Comparison of ENCODE assay signal across 29 mouse cellular contexts in the genomic region with DNA sequence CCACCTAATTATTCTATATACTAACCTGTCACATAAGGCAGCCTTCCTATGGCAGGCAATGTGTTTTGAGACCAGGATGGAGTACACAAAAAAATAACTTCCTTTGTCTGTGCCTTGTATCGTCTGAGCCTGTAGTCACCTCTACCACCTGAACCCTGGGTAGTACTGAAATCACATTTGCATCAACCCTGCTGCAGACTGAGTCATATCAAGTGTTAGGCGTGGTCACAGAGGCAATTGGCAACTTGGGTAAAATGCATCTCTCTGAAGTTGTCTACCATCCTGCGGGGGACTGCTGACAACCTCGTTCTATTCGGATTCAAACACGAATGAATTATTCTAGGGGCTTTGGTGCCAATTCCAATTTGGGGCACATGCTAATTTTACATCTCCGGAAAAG. TPM values are rescaled to one million over a fixed set of nuclear protein-coding genes. Genes with fewer than 3 reads are reported as not detected.
A peak's percentile ranks its signal among the peaks of the same experiment; 100 is the strongest.
DNase-seq lines count a peak whose midpoint lies in the region; ATAC-seq and TF ChIP-seq lines count a peak whose summit lies in the region.
"Had no signal": no experiment of that assay in that cellular context is flagged by ENCODE, and none has a peak within 500 bp of the region (broad histone marks: within the 10 kb centered on the region; RNA-seq: fewer than 3 reads in every experiment).

No protein-coding gene starts in this region.

- no peak overlapping the region for H3K4me3 ChIP-seq in hindbrain, embryonic 10.5 days
- H3K4me3 ChIP-seq in hindbrain, postnatal 0 days (ENCODE audit: low read length), result no peak overlapping the region
- H3K4me3 ChIP-seq in neural tube, embryonic 12.5 days, result no peak overlapping the region
- no peak overlapping the region for H3K4me3 ChIP-seq in hindbrain, embryonic 12.5 days
- H3K4me3 ChIP-seq in hindbrain, embryonic 14.5 days (replicated peaks; ENCODE audit: low read length), result no peak overlapping the region
- H3K4me3 ChIP-seq: embryonic facial prominence, embryonic 12.5 days; embryonic facial prominence, embryonic 15.5 days; heart, adult 2 months; heart, embryonic 10.5 days; heart, embryonic 13.5 days had no signal

- no peaks in the 10 kb centered on the region for H3K9me3 ChIP-seq in hindbrain, embryonic 10.5 days
- H3K9me3 ChIP-seq in hindbrain, postnatal 0 days (ENCODE audit: low read length), result no peaks in the 10 kb centered on the region
- H3K9me3 ChIP-seq in neural tube, embryonic 12.5 days, result no peaks in the 10 kb centered on the region
- H3K9me3 ChIP-seq in hindbrain, embryonic 12.5 days (replicated peaks), result no peaks in the 10 kb centered on the region
- no peaks in the 10 kb centered on the region for H3K9me3 ChIP-seq in hindbrain, embryonic 14.5 days (ENCODE audit: control insufficient read depth, low read length)
- H3K9me3 ChIP-seq: embryonic facial prominence, embryonic 12.5 days; embryonic facial prominence, embryonic 15.5 days; heart, embryonic 10.5 days; heart, embryonic 13.5 days had no signal

- H3K4me1 ChIP-seq in hindbrain, embryonic 10.5 days (replicated peaks), result peaks cover 67% of the 10 kb centered on the region
- peaks cover 12% of the 10 kb centered on the region; the same call in 1 of the 2 replicates for H3K4me1 ChIP-seq in hindbrain, postnatal 0 days (ENCODE audit: insufficient read depth, low read length)
- peaks cover 41% of the 10 kb centered on the region for H3K4me1 ChIP-seq in neural tube, embryonic 12.5 days
- H3K4me1 ChIP-seq in hindbrain, embryonic 12.5 days, result peaks cover 58% of the 10 kb centered on the region
- H3K4me1 ChIP-seq in hindbrain, embryonic 14.5 days (replicated peaks; ENCODE audit: control insufficient read depth, insufficient read depth, low read length), result peaks cover 27% of the 10 kb centered on the region

- no peak overlapping the region for H3K4me2 ChIP-seq in hindbrain, postnatal 0 days (ENCODE audit: low read depth, low read length)
- H3K4me2 ChIP-seq in neural tube, embryonic 12.5 days (replicated peaks), result no peak overlapping the region
- H3K4me2 ChIP-seq in hindbrain, embryonic 12.5 days (replicated peaks), result no peak overlapping the region
- H3K4me2 ChIP-seq in hindbrain, embryonic 14.5 days (replicated peaks), result no peak overlapping the region
- H3K4me2 ChIP-seq: embryonic facial prominence, embryonic 12.5 days; embryonic facial prominence, embryonic 15.5 days; heart, embryonic 13.5 days had no signal

- 0 out of 2 replicates have a peak overlapping the region, but pooled peaks have one; percentile 35 for H3K27ac ChIP-seq in hindbrain, embryonic 10.5 days
- H3K27ac ChIP-seq in hindbrain, postnatal 0 days, result no peak overlapping the region
- no peak overlapping the region for H3K27ac ChIP-seq in neural tube, embryonic 12.5 days
- H3K27ac ChIP-seq in hindbrain, embryonic 12.5 days, result 0 out of 2 replicates have a peak overlapping the region, but pooled peaks have one; percentile 44
- peak overlapping the region; percentile 35; the same call in 1 of the 2 replicates for H3K27ac ChIP-seq in hindbrain, embryonic 14.5 days
- H3K27ac ChIP-seq: embryonic facial prominence, embryonic 12.5 days; embryonic facial prominence, embryonic 15.5 days; heart, adult 2 months; heart, embryonic 10.5 days; heart, embryonic 13.5 days had no signal

- no peaks in the 10 kb centered on the region for H3K36me3 ChIP-seq in hindbrain, embryonic 10.5 days
- H3K36me3 ChIP-seq in hindbrain, postnatal 0 days (ENCODE audit: insufficient read depth, low read length), result peaks cover 3% of the 10 kb centered on the region; the same call in 1 of the 2 replicates
- peaks cover 4% of the 10 kb centered on the region; the same call in 1 of the 2 replicates for H3K36me3 ChIP-seq in neural tube, embryonic 12.5 days
- H3K36me3 ChIP-seq in hindbrain, embryonic 12.5 days, result peaks cover 9% of the 10 kb centered on the region; the same call in 1 of the 2 replicates
- peaks cover 24% of the 10 kb centered on the region for H3K36me3 ChIP-seq in hindbrain, embryonic 14.5 days (replicated peaks; ENCODE audit: control insufficient read depth, insufficient read depth)
- H3K36me3 ChIP-seq: embryonic facial prominence, embryonic 12.5 days; embryonic facial prominence, embryonic 15.5 days; heart, embryonic 10.5 days; heart, embryonic 13.5 days had no signal

- no peak for ATAC-seq in hindbrain, postnatal 0 days
- no peak for ATAC-seq in neural tube, embryonic 12.5 days (ENCODE audit: low FRiP score, low read depth)
- ATAC-seq in hindbrain, embryonic 12.5 days (ENCODE audit: low FRiP score), result no peak
- ATAC-seq in hindbrain, embryonic 14.5 days (ENCODE audit: low FRiP score), result no peak
- ATAC-seq: activated CD4-positive, CD25-positive, alpha-beta regulatory T cell, adult 4 months; CD4-positive, CD25-positive, alpha-beta regulatory T cell, adult 4 months; forebrain, embryonic 14.5 days; intestine, postnatal 0 days had no signal

- no peak for TF ChIP-seq CTCF in hindbrain, postnatal 0 days (IDR thresholded peaks at IDR 0.05; ENCODE audit: low read depth)

- WGBS in hindbrain, embryonic 10.5 days, result 93% methylated on average over 7 of the region's 7 CpGs
- WGBS in hindbrain, postnatal 0 days, result 89% methylated on average over 7 of the region's 7 CpGs
- WGBS in neural tube, embryonic 12.5 days, result 91% methylated on average over 7 of the region's 7 CpGs
- 89% methylated on average over 7 of the region's 7 CpGs for WGBS in hindbrain, embryonic 12.5 days
- 93% methylated on average over 7 of the region's 7 CpGs for WGBS in hindbrain, embryonic 14.5 days

- H3K9ac ChIP-seq in hindbrain, postnatal 0 days (replicated peaks; ENCODE audit: low read length), result no peak overlapping the region
- H3K9ac ChIP-seq in neural tube, embryonic 12.5 days, result 0 out of 2 replicates have a peak overlapping the region, but pooled peaks have one; percentile 13
- no peak overlapping the region for H3K9ac ChIP-seq in hindbrain, embryonic 12.5 days
- H3K9ac ChIP-seq in hindbrain, embryonic 14.5 days, result no peak overlapping the region
- H3K9ac ChIP-seq: embryonic facial prominence, embryonic 12.5 days; embryonic facial prominence, embryonic 15.5 days; heart, embryonic 13.5 days had no signal

- DNase-seq in hindbrain, embryonic 10.5 days (ENCODE audit: low spot score), result no peak
- no peak for DNase-seq in hindbrain, postnatal 0 days (ENCODE audit: low spot score)
- no peak for DNase-seq in neural tube, embryonic 10.5 days (ENCODE audit: extremely low spot score, low spot score)
- DNase-seq in hindbrain, embryonic 14.5 days (ENCODE audit: low spot score), result no peak
- DNase-seq in frontal cortex, postnatal 14 days (ENCODE audit: low spot score in 2 of 2), result no peak
- DNase-seq: adrenal gland, adult 8-10 months; adrenal gland, postnatal 25 days; cerebellum, adult 18-20 months; cerebellum, adult 9-11 months; cerebellum, postnatal 25 days; gastrocnemius, postnatal 10 days; gastrocnemius, postnatal 36 days; heart, adult 2 months; heart, postnatal 14 days; heart, postnatal 4 days; kidney, adult 2 months had no signal

- no peaks in the 10 kb centered on the region for H3K27me3 ChIP-seq in hindbrain, embryonic 10.5 days (ENCODE audit: insufficient read depth, poor library complexity, severe bottlenecking)
- no peaks in the 10 kb centered on the region for H3K27me3 ChIP-seq in hindbrain, postnatal 0 days (ENCODE audit: insufficient read depth, low read length)
- no peaks in the 10 kb centered on the region for H3K27me3 ChIP-seq in neural tube, embryonic 12.5 days (replicated peaks)
- H3K27me3 ChIP-seq in hindbrain, embryonic 12.5 days, result no peaks in the 10 kb centered on the region
- no peaks in the 10 kb centered on the region for H3K27me3 ChIP-seq in hindbrain, embryonic 14.5 days (ENCODE audit: control insufficient read depth, insufficient read depth, low read length)
- H3K27me3 ChIP-seq: embryonic facial prominence, embryonic 12.5 days; embryonic facial prominence, embryonic 15.5 days had no signal

RNA-seq across cellular contexts. Expression of a gene that starts 37.0 kb away (rescaled TPM):
- 41.2 and 87.6 TPM in 2 replicates for polyA plus RNA-seq in hindbrain, embryonic 10.5 days (2016; fragmentation: Nextera tagmentation; extraction: Ambion mirVana)
- total RNA-seq in hindbrain, postnatal 0 days (2014; rRNA removed), result 67.6 and 84.0 TPM in 2 replicates
- polyA plus RNA-seq in hindbrain, postnatal 0 days (2015; fragmentation: Nextera tagmentation; extraction: Ambion mirVana), result 17.7 and 19.2 TPM in 2 replicates
- polyA plus RNA-seq in neural tube, embryonic 12.5 days (2016; fragmentation: Nextera tagmentation; extraction: Ambion mirVana), result 82.3 and 104 TPM in 2 replicates
- 83.8 and 88.4 TPM in 2 replicates for polyA plus RNA-seq in hindbrain, embryonic 12.5 days (2016; fragmentation: Nextera tagmentation; extraction: Ambion mirVana)
- 26.1 and 28.1 TPM in 2 replicates for polyA plus RNA-seq in hindbrain, embryonic 14.5 days (2014; fragmentation: Nextera tagmentation; extraction: Ambion mirVana)
- total RNA-seq: adrenal gland, postnatal 25 days; common myeloid progenitor, adult 5-6 weeks; gastrocnemius, postnatal 36 days; granulocyte monocyte progenitor cell, adult 5-6 weeks had no signal
- polyA plus RNA-seq: activated CD4-positive, CD25-positive, alpha-beta regulatory T cell, adult 4 months; C2C12; CD4-positive, CD25-positive, alpha-beta regulatory T cell, adult 4 months had no signal

Comparison
In these comparisons a context has a peak if more than half of its experiments do, and no peak if none do; other contexts are left out.
1. H3K27ac ChIP-seq: peak in hindbrain, embryonic 10.5 days (single experiment), hindbrain, embryonic 12.5 days (single experiment) and hindbrain, embryonic 14.5 days (single experiment); none in hindbrain, postnatal 0 days (single experiment) and neural tube, embryonic 12.5 days (single experiment).